Mouse (Mus musculus) forebrain, postnatal 0 days (tissue): ENCODE measurements around the gene Als2cl. TPM values are rescaled to one million over a fixed set of nuclear protein-coding genes. Genes with fewer than 3 reads are reported as not detected.

Source experiments
- ATAC-seq: fragments of 200-750 bp; cut with Nextera tagmentation; 2 replicates; pipeline ENCODE4 v1.8.0; 2017; ENCODE audit warnings: mild to moderate bottlenecking, moderate library complexity
- DNase-seq: peaks from one replicate; pipeline ENCODE4 v3.0.0-alpha.2; 2015
- H3K27ac ChIP-seq: fragments of 300-500 bp; sonication (generic); 2 replicates; pipeline ENCODE4 v1.5.1; 2014; ENCODE audit warnings: low read depth, mild to moderate bottlenecking, antibody characterized with exemption, low read length, moderate library complexity, mixed read lengths
- H3K27me3 ChIP-seq: fragments of 300-500 bp; sonication (generic); 2 replicates; pipeline ENCODE4 v1.6.1; 2014; ENCODE audit warnings: mild to moderate bottlenecking, low read length, mixed read lengths; ENCODE audit not compliant: insufficient read depth
- H3K36me3 ChIP-seq: fragments of 300-500 bp; sonication (generic); 2 replicates; pipeline ENCODE4 v1.6.1; 2014; ENCODE audit warnings: mild to moderate bottlenecking, moderate library complexity; ENCODE audit not compliant: insufficient read depth
- H3K4me1 ChIP-seq: fragments of 300-500 bp; sonication (generic); 2 replicates; pipeline ENCODE4 v1.6.1; 2014; ENCODE audit warnings: antibody characterized with exemption; ENCODE audit not compliant: insufficient read depth
- H3K4me2 ChIP-seq: fragments of 300-500 bp; sonication (generic); 2 replicates; pipeline ENCODE4 v1.6.1; 2014; ENCODE audit warnings: low read depth, mild to moderate bottlenecking, moderate library complexity
- H3K4me3 ChIP-seq: fragments of 300-500 bp; sonication (generic); 2 replicates; pipeline ENCODE4 v1.5.1; 2014; ENCODE audit warnings: low read depth, low read length, mixed read lengths
- H3K9ac ChIP-seq: fragments of 300-500 bp; sonication (generic); 2 replicates; pipeline ENCODE4 v1.6.1; 2014; ENCODE audit warnings: mild to moderate bottlenecking
- H3K9me3 ChIP-seq: fragments of 300-500 bp; sonication (generic); 2 replicates; pipeline ENCODE4 v1.6.1; 2016; ENCODE audit warnings: low read length
- CTCF ChIP-seq: sonication (generic); IDR thresholded peaks from 2 replicates; pipeline ENCODE4 v1.5.1; 2016; ENCODE audit warnings: antibody characterized with exemption, control low read depth, low read depth
- WGBS: fragments of 180-500 bp; shearing (Covaris S2); extraction: QIAGEN DNeasy Blood & Tissue Kit; methylation state at CpG from one replicate; pipeline ENCODE4 v1.1.7; 2014; 5-methylcytosine and 5-hydroxymethylcytosine counted together
- polyA plus RNA-seq: library from polyadenylated mRNA; unstranded; fragments of >200 nt; fragmentation: Nextera tagmentation; extraction: Ambion mirVana; gene quantifications from 2 replicates; pipeline ENCODE4 v1.2.1, GENCODE M21; 2015
- total RNA-seq: library from RNA; depleted of rRNA; stranded (reverse); fragments of >200 nt; gene quantifications from 2 replicates; pipeline ENCODE4 v1.2.3, GENCODE M21; 2014; rRNA removed

Gene Als2cl
- total RNA-seq (3.8 and 4.6 TPM in 2 replicates), polyA plus RNA-seq (0.49 and 1.6 TPM in 2 replicates)

GRCm38 (mm10) chr9:110879191-110879920, at the start of gene Als2cl:
Gene Als2cl, plus strand, starts transcription at chr9:110879870.
- TF ChIP-seq CTCF, result no peak
- WGBS, result 6% methylated on average over 12 of the region's 12 CpGs
- H3K27ac ChIP-seq, result no peak within 1 kb of the TSS

GRCm38 (mm10) chr9:110833021-110833420, 46.6 kb upstream of the Als2cl start:
- no peaks in the 10 kb centered on the region for H3K9me3 ChIP-seq
- H3K27ac ChIP-seq, result no peak overlapping the region
- 73% methylated on average over 5 of the region's 5 CpGs for whole genome bisulfite sequencing
- no peak overlapping the region for H3K4me2 ChIP-seq
- no peak overlapping the region for H3K9ac ChIP-seq
- DNase-seq (peak; percentile 9), ATAC-seq (no peak)
- H3K36me3 ChIP-seq, result no peaks in the 10 kb centered on the region
- H3K27me3 ChIP-seq, result no peaks in the 10 kb centered on the region
- H3K4me3 ChIP-seq, result no peak overlapping the region
- no peak for TF ChIP-seq CTCF
- no peaks in the 10 kb centered on the region for H3K4me1 ChIP-seq

More at GRCm38 (mm10) chr9:110879191-110879920, at the start of gene Als2cl:
- Histone ChIP-seq H3K4me1 (peaks cover 6% of the 10 kb centered on the region; the same call in 1 of the 2 replicates), H3K9me3 (no peaks in the 10 kb centered on the region), H3K4me3 (peak within 1 kb of the TSS; percentile 50), H3K4me2 (peak within 1 kb of the TSS; percentile 94), H3K36me3 (no peaks in the 10 kb centered on the region), H3K27me3 (peaks cover 9% of the 10 kb centered on the region), H3K9ac (peak within 1 kb of the TSS; percentile 47)
- DNase-seq, result peak; percentile 31
- peak; percentile 30 for ATAC-seq

- no peak within 1 kb of the TSS for H3K4me3 ChIP-seq
- no peaks in the 10 kb centered on the region for H3K27me3 ChIP-seq
- H3K9me3 ChIP-seq, result no peaks in the 10 kb centered on the region
- H3K27ac ChIP-seq, result no peak within 1 kb of the TSS
- H3K4me1 ChIP-seq, result no peaks in the 10 kb centered on the region
- ATAC-seq (no peak), DNase-seq (no peak)
- WGBS, result 82% methylated on average over 19 of the region's 19 CpGs
- TF ChIP-seq CTCF, result no peak
- H3K36me3 ChIP-seq, result no peaks in the 10 kb centered on the region
- H3K9ac ChIP-seq, result no peak within 1 kb of the TSS
- no peak within 1 kb of the TSS for H3K4me2 ChIP-seq
Measured at GRCm38 (mm10) chr9:110834411-110834810, 45.3 kb upstream of the Als2cl start, which contains the start of gene Prss45. Gene Prss45, plus strand, starts transcription at chr9:110834588.

GRCm38 (mm10) chr9:110834961-110835360, 44.7 kb upstream of the Als2cl start:
- H3K4me3 ChIP-seq, result no peak overlapping the region
- ATAC-seq (no peak), DNase-seq (no peak)
- H3K4me1 ChIP-seq, result no peaks in the 10 kb centered on the region
- no peak overlapping the region for H3K27ac ChIP-seq
- H3K27me3 ChIP-seq, result no peaks in the 10 kb centered on the region
- no peaks in the 10 kb centered on the region for H3K36me3 ChIP-seq
- TF ChIP-seq CTCF, result no peak
- WGBS, result 40% methylated on average over 10 of the region's 10 CpGs
- H3K9me3 ChIP-seq, result no peaks in the 10 kb centered on the region
- H3K9ac ChIP-seq, result no peak overlapping the region
- H3K4me2 ChIP-seq, result no peak overlapping the region

GRCm38 (mm10) chr9:110836112-110836511, 43.6 kb upstream of the Als2cl start:
- no peaks in the 10 kb centered on the region for H3K36me3 ChIP-seq
- WGBS, result 63% methylated on average over 2 of the region's 2 CpGs
- H3K9me3 ChIP-seq, result no peaks in the 10 kb centered on the region
- no peak for DNase-seq
- no peak overlapping the region for H3K27ac ChIP-seq
- no peaks in the 10 kb centered on the region for H3K4me1 ChIP-seq
- H3K27me3 ChIP-seq, result no peaks in the 10 kb centered on the region
- no peak overlapping the region for H3K4me3 ChIP-seq
- peak; percentile 56; the same call in 1 of the 2 replicates for ATAC-seq
- TF ChIP-seq CTCF, result no peak
- no peak overlapping the region for H3K9ac ChIP-seq
- no peak overlapping the region for H3K4me2 ChIP-seq

- no peak for TF ChIP-seq CTCF
- Histone ChIP-seq H3K27ac (no peak overlapping the region), H3K9ac (no peak overlapping the region), H3K4me3 (no peak overlapping the region), H3K36me3 (no peaks in the 10 kb centered on the region), H3K4me1 (no peaks in the 10 kb centered on the region), H3K4me2 (no peak overlapping the region), H3K27me3 (no peaks in the 10 kb centered on the region), H3K9me3 (no peaks in the 10 kb centered on the region)
- no peak for ATAC-seq
- no peak for DNase-seq
- 76% methylated on average over 6 of the region's 6 CpGs for WGBS
Measured at GRCm38 (mm10) chr9:110840905-110841304, 38.8 kb upstream of the Als2cl start.

- TF ChIP-seq CTCF, result no peak
- Histone ChIP-seq H3K9me3 (no peaks in the 10 kb centered on the region), H3K4me3 (no peak overlapping the region), H3K9ac (no peak overlapping the region), H3K27ac (no peak overlapping the region), H3K36me3 (no peaks in the 10 kb centered on the region), H3K27me3 (no peaks in the 10 kb centered on the region), H3K4me1 (no peaks in the 10 kb centered on the region), H3K4me2 (no peak overlapping the region)
- DNase-seq (no peak), ATAC-seq (no peak)
- 81% methylated on average over 2 of the region's 2 CpGs for WGBS
Measured at GRCm38 (mm10) chr9:110841438-110841837, 38.2 kb upstream of the Als2cl start.
